Mouse (Mus musculus) right cerebral cortex, postnatal 36 days (tissue): ENCODE data around the gene Ptpdc1.

Source experiments
- DNase-seq, 2 experiments: peaks; one replicate each; pipeline ENCODE4 v3.0.0; 2022; ENCODE audit warnings: low spot score in 2 of 2, mixed read lengths in 1 of 2

Gene Ptpdc1

GRCm38 (mm10) chr13:48625433-48626184 lies at the start of gene Ptpdc1:
TSS of gene Ptpdc1 (minus strand) at chr13:48625664.
- DNase-seq: peak; percentile 97

- no peak for DNase-seq
Measured at GRCm38 (mm10) chr13:48674609-48675008, 49.1 kb upstream of the Ptpdc1 start.

- DNase-seq: no peak
Measured at GRCm38 (mm10) chr13:48672312-48672840, 46.9 kb upstream of the Ptpdc1 start.

DNA sequence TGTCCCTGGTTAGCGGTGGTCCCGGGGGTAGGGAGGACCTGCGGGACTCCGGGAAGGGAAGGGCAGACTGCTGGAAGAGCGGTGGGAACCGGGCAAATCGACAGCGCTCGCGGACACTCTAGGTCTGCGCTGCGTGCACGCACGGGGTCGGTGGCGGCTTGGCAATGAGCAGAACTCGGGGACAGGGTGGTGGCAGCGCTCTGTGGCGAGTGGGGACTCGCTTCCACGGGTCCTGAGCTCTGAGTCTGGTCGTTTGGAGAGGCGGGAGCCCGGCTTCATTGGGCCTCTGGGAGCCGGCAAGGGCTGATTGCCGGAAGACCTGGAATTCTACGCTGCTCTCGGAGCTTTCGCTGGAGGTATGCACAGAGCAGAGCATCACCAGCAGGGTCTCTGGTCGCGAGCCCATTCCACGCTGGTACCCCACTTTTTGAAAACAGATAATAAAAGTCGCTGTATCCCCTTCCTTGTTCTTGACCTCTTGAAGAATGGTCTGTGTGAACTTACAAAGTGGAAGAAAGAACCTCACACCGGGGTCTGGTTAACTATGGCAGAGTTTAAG lies 43.6 kb upstream of the Ptpdc1 start:
- DNase-seq: no peak

- DNase-seq: no peak
Measured at GRCm38 (mm10) chr13:48668091-48668975, 42.9 kb upstream of the Ptpdc1 start.

GRCm38 (mm10) chr13:48667461-48667860 lies 42.0 kb upstream of the Ptpdc1 start:
- no peak for DNase-seq

GRCm38 (mm10) chr13:48665656-48666597 lies 40.5 kb upstream of the Ptpdc1 start:
- DNase-seq: no peak

- no peak for DNase-seq
Measured at GRCm38 (mm10) chr13:48664916-48665655, 39.6 kb upstream of the Ptpdc1 start.

DNA sequence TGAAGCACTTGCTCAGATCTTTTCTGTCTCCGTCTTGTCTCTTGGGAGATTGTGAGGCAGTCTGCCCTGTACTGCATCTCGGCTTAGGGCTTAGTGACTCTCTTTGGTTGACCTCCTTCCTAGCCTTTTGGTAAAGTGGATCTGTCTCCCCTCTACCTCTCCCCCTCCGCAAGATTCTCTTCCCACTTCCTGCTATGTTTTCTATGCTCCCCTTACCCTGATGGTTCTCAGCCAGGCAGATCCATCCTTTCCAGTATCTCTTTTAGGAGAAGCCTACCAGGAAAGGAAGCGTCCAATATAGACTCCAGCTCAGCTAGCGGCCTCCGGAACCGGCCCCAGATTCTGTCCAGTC lies 38.5 kb upstream of the Ptpdc1 start:
- no peak for DNase-seq

DNA sequence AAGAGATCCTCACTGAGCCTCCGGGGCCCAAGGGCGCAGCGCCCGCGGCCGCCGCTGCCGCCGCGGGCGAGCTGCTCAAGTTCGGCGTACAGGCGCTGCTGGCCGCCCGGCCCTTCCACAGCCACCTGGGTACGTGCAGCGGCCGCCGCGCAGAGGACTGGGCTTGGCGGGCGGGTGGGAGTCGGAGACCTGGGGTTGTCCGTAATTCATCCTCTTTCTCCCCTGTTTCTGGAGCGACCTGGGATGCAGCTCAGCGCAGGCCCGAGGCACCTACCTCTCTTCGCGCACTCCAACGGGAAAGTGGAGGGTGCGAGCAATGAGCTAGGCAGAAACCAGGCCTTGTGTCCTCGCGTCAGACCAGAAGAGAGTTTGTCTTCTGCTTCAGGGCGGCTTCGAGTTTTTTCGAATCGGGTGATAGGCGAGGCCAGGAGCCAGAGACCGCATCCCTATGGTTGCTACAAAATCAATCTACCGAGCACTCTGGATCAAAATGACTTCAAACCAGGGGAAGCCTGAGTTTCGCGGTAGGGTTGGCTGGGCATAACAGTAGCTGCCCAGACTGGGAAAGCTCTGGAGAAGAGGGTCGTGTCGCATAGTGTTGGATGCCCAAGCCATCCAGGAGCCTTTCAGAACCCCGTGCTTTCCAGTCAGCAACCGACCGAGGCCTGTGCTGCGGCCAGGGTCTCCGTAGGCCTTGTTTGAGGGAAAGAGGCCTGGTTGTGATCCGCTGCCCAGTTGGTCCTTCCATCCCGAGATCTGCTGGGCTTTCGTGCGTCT lies 37.9 kb upstream of the Ptpdc1 start:
- no peak for DNase-seq

DNA sequence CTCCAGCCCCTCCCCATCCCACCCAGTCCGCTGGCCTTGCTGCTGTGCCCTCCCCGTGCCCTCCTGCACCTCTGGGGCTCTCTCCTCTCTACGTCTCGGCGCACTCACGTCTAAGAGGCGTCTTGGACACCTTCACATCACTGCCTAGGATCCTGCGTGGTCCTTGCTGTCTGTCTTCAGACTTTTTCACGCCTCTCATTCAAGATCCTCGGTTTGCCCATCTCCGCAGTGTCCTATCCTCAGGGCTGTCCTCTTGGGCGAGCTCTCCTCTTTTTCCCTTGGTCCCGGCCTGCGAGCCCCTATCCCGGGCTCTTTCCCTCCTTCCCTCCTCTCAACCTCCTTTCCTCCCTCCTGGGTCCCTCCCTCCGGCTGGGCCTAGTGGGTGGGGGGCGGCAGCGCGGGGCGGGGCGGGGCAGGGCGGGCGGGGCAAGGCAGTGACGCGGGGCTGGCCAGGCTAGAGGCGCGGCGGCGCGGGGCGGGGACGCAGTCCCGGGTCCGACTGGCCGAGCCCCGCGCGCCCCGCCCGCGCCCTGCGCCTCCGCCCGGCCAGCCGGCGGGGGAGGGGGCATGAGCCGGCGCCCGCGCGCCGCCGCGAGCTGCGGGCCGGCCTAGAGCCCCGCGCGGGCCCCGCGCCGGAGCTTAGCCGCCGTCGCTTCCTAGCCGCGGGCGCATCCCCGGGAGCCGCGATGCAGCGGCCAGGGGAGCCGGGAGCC lies 37.1 kb upstream of the Ptpdc1 start, which contains the start of gene Barx1:
Gene Barx1, plus strand, starts transcription at position 568 of the 713 bp plus-strand sequence.
- no peak for DNase-seq

GRCm38 (mm10) chr13:48661561-48661960 lies 36.1 kb upstream of the Ptpdc1 start:
- DNase-seq: no peak

DNA sequence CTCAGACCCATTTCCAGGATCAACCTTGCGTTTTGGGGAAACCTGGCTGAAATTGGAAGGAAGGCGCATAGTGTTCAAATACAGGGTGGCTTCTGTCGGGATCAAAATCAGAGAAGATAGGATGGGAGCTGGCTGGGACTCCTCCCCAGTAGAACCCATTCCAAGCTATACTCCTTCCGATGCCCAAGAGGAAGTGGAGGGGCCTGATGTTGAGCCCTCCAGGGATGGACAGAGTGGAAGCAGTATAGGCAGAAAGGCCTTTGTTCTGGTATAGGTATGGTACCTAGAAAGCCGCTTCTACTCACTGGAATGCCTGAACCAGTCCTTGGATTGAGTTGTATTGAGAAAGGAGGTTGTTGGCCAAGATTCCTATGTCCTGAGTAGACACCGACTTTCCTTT lies 35.3 kb upstream of the Ptpdc1 start:
- no peak for DNase-seq

DNA sequence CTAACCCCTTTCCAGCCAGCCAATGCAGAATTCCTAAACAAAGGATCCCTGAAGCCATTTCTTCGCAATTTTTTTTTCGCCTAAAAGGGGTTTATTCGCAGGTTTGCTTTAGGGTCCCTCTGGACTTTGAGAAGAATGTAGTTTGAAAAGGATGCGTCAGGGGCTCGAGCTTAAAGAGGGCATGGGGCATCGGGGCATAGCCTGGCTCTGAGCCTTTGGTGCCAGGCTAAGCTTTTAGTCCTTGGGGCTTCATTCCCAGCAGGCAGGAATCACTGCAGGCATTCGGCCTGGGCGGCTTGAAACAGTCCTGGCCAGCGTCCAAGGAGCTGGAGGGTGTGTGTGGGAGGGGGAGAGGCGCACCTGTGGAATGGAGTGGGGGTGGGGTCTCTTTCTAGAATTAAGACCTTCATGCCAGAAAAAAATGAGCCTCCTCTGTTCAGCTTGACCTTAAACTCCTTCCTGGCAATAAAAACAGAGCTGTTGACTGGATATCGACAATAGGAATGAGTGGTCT lies 34.8 kb upstream of the Ptpdc1 start:
- DNase-seq: no peak

DNA sequence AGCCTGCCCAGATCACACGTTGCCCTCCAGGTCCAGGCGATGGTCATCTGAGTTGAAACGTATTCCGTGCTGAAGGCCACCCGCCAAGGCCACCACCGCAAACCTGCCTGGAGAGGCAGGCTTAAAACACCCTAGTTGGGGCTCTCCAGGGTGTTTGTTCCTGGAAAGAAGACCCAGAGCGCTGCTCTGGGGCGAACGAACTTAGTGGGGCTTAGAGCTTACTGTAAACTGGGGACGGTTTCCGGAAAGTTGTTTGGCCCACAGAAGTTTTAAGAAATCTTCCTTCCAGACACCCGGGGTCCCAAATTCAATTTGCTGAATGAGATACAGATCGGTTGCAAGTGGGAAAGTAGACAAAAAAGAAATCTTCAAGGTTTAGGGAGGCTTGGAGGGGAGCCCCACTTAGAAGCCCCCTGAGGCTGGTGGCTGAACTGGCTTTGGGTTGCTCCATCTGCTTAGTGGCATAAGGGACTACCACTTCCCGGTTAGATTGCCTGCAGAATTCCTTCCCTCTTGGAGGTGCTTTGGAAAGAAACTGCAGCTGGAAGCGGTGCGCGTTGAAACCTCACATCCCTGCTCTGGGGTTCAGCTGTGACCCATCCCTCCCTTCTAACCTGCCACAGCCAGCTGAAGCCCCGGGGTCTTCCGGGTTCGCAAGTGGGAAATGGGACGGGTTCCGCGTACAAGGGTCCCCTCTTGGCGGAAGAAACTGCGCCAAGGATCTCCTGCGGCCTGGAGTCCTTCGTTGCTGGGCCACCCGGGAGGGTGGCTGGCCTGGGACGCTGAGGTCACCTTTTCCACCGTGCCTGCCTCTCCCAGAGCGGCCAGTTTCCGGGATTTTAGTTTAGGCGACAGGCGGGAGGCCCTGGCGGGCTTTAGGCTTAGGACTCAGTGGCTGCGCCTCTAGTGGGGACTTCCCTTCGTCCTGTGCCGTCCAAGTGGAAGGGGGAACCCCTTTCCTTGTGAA lies 34.1 kb upstream of the Ptpdc1 start:
- no peak for DNase-seq

GRCm38 (mm10) chr13:48658588-48659253 lies 33.3 kb upstream of the Ptpdc1 start:
- no peak for DNase-seq

DNA sequence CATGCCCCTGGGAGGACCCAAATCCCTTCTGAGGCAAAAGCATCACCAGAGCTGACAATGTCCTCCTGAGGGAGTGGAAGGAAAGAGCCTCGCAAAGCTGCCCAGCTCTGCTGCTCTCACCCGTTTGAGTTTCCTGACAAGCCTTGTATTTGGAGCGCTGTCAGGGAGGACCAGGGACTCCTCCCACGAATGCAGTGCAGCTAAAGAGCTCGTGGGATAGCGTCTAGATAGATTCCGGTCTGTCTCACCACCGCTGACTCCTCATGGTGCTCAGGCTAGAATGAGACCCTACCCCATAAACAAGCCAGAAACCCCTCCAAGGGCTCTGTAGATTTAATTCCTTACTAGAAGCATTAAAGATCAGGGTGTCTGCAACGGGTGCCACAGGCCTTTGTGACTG lies 32.3 kb upstream of the Ptpdc1 start:
- no peak for DNase-seq
